Mouse (Mus musculus) heart, adult 11 months (tissue): ENCODE measurements at regions not wholly inside any gene's neighbourhood (a gene's known extent, or its start where the extent isn't known, plus 50 kb on each side); places are given as distances from the start of the nearest gene placed in this dataset.

Experiments
- DNase-seq: peaks from one replicate; pipeline ENCODE4 v3.0.0; 2022

GRCm38 (mm10) chr3:3000199-3000598 is 2750.4 kb upstream of the Gm8797 start:
- DNase-seq, result peak; percentile 55

GRCm38 (mm10) chr3:3001224-3001623 is 2749.4 kb upstream of the Gm8797 start:
- peak; percentile 70 for DNase-seq

- DNase-seq, result peak; percentile 70
These were observed 2749.0 kb upstream of the Gm8797 start for GRCm38 (mm10) chr3:3001639-3002038.

- DNase-seq, result peak; percentile 78
These were observed 2747.2 kb upstream of the Gm8797 start for GRCm38 (mm10) chr3:3003425-3003824.

GRCm38 (mm10) chr3:3011111-3011510 is 2739.5 kb upstream of the Gm8797 start:
- DNase-seq, result peak; percentile 84

- DNase-seq, result peak; percentile 71
These were observed 2737.7 kb upstream of the Gm8797 start for GRCm38 (mm10) chr3:3012951-3013350.

- no peak for DNase-seq
These were observed 2735.6 kb upstream of the Gm8797 start for GRCm38 (mm10) chr3:3014978-3015377.

- peak; percentile 61 for DNase-seq
These were observed 2734.0 kb upstream of the Gm8797 start for GRCm38 (mm10) chr3:3016572-3016971.

GRCm38 (mm10) chr3:3032793-3033192 is 2717.8 kb upstream of the Gm8797 start:
- DNase-seq, result peak; percentile 81
